Mouse (Mus musculus) ES-CJ7 (cell line): ENCODE results near the gene Rtn4r.
A peak's percentile ranks its signal among the peaks of the same experiment; 100 is the strongest.

Experiments
- DNase-seq: peaks from one replicate; pipeline ENCODE4 v3.0.0; 2011; ENCODE audit warnings: low read depth, low spot score

The Rtn4r gene

GRCm38 (mm10) chr16:18156579-18157350 lies 29.3 kb downstream of the Rtn4r start:
- no peak for DNase-seq

GRCm38 (mm10) chr16:18159255-18159654 lies 31.8 kb downstream of the Rtn4r start:
- DNase-seq = no peak

GRCm38 (mm10) chr16:18159778-18160177 lies 32.3 kb downstream of the Rtn4r start:
- DNase-seq = no peak

- DNase-seq = no peak
Measured at GRCm38 (mm10) chr16:18160514-18160913, 33.1 kb downstream of the Rtn4r start.

- no peak for DNase-seq
Measured at GRCm38 (mm10) chr16:18161190-18161589, 33.7 kb downstream of the Rtn4r start.

GRCm38 (mm10) chr16:18164642-18165238 lies 37.3 kb downstream of the Rtn4r start:
- DNase-seq = no peak

GRCm38 (mm10) chr16:18166613-18167190 lies 39.3 kb downstream of the Rtn4r start:
- no peak for DNase-seq

- no peak for DNase-seq
Measured at GRCm38 (mm10) chr16:18169156-18169555, 41.7 kb downstream of the Rtn4r start.

GRCm38 (mm10) chr16:18169776-18170175 lies 42.3 kb downstream of the Rtn4r start:
- no peak for DNase-seq

GRCm38 (mm10) chr16:18172266-18172855 lies 44.9 kb downstream of the Rtn4r start:
- DNase-seq = peak; percentile 58

GRCm38 (mm10) chr16:18173231-18173630 lies 45.8 kb downstream of the Rtn4r start:
- no peak for DNase-seq

- no peak for DNase-seq
Measured at GRCm38 (mm10) chr16:18173788-18174187, 46.3 kb downstream of the Rtn4r start.

- no peak for DNase-seq
Measured at GRCm38 (mm10) chr16:18175817-18176541, 48.5 kb downstream of the Rtn4r start.

- no peak for DNase-seq
Measured at GRCm38 (mm10) chr16:18176758-18177157, 49.3 kb downstream of the Rtn4r start.

- no peak for DNase-seq
Measured at GRCm38 (mm10) chr16:18179591-18179990, 52.1 kb downstream of the Rtn4r start.

GRCm38 (mm10) chr16:18181398-18181797 lies 54.0 kb downstream of the Rtn4r start:
- no peak for DNase-seq

GRCm38 (mm10) chr16:18182766-18183165 lies 55.3 kb downstream of the Rtn4r start:
- DNase-seq = no peak

GRCm38 (mm10) chr16:18185715-18186449 lies 58.4 kb downstream of the Rtn4r start:
- DNase-seq = no peak

GRCm38 (mm10) chr16:18186798-18187197 lies 59.4 kb downstream of the Rtn4r start:
- no peak for DNase-seq

GRCm38 (mm10) chr16:18187221-18187620 lies 59.8 kb downstream of the Rtn4r start:
- no peak for DNase-seq

GRCm38 (mm10) chr16:18191006-18191405 lies 63.6 kb downstream of the Rtn4r start:
- DNase-seq = no peak
